Mouse (Mus musculus) mesoderm, embryonic 11.5 days (tissue): ENCODE results near the gene Zyx.
A peak's percentile ranks its signal among the peaks of the same experiment; 100 is the strongest.

Experiments
- DNase-seq: peaks from one replicate; pipeline ENCODE4 v3.0.0-alpha.2; 2012; ENCODE audit warnings: low read depth, low spot score

The Zyx gene

GRCm38 (mm10) chr6:42349426-42350020 is at the start of gene Zyx:
Gene Zyx, plus strand, starts transcription at chr6:42349630.
- peak; percentile 93 for DNase-seq

- DNase-seq: no peak
These were observed 39.5 kb upstream of the Zyx start for GRCm38 (mm10) chr6:42309816-42310378.

- no peak for DNase-seq
These were observed 38.9 kb upstream of the Zyx start for GRCm38 (mm10) chr6:42310427-42311053.

GRCm38 (mm10) chr6:42318293-42318692 is 31.1 kb upstream of the Zyx start:
- DNase-seq: no peak

- DNase-seq: peak; percentile 7
These were observed 25.9 kb upstream of the Zyx start for GRCm38 (mm10) chr6:42323371-42324066.

- peak; percentile 36 for DNase-seq
These were observed 25.4 kb upstream of the Zyx start for GRCm38 (mm10) chr6:42324067-42324481.

GRCm38 (mm10) chr6:42324482-42325267 is 24.8 kb upstream of the Zyx start, which contains the start of gene Fam131b:
Gene Fam131b, minus strand, starts transcription at chr6:42324643.
- DNase-seq: peak; percentile 55

- DNase-seq: peak; percentile 84
These were observed 24.2 kb upstream of the Zyx start for GRCm38 (mm10) chr6:42325268-42325609.

GRCm38 (mm10) chr6:42326509-42326908 is 22.9 kb upstream of the Zyx start:
- DNase-seq: no peak

GRCm38 (mm10) chr6:42328757-42329156 is 20.7 kb upstream of the Zyx start:
- no peak for DNase-seq

GRCm38 (mm10) chr6:42330216-42330615 is 19.2 kb upstream of the Zyx start:
- DNase-seq: no peak

GRCm38 (mm10) chr6:42330946-42331345 is 18.5 kb upstream of the Zyx start:
- DNase-seq: no peak

- no peak for DNase-seq
These were observed 10.2 kb upstream of the Zyx start for GRCm38 (mm10) chr6:42339189-42339588.

- no peak for DNase-seq
These were observed 9.4 kb upstream of the Zyx start for GRCm38 (mm10) chr6:42339981-42340380.

GRCm38 (mm10) chr6:42342171-42342570 is 7.3 kb upstream of the Zyx start:
- DNase-seq: no peak

- no peak for DNase-seq
These were observed 5.9 kb upstream of the Zyx start for GRCm38 (mm10) chr6:42343361-42344120.

GRCm38 (mm10) chr6:42344255-42344654 is 5.2 kb upstream of the Zyx start:
- DNase-seq: no peak

GRCm38 (mm10) chr6:42348281-42349005 is 987 bp upstream of the Zyx start:
- no peak for DNase-seq

GRCm38 (mm10) chr6:42349006-42349425 is 414 bp upstream of the Zyx start:
- peak; percentile 68 for DNase-seq
